Mouse (Mus musculus) hindbrain, embryonic 11.5 days (tissue): ENCODE measurements at regions not wholly inside any gene's neighbourhood (a gene's known extent, or its start where the extent isn't known, plus 50 kb on each side); places are given as distances from the start of the nearest gene placed in this dataset.

ENCODE experiments used
- ATAC-seq: fragments of 200-750 bp; cut with Nextera tagmentation; 2 replicates; pipeline ENCODE4 v1.8.0; 2017; ENCODE audit warnings: mild to moderate bottlenecking, moderate TSS enrichment, moderate library complexity; ENCODE audit not compliant: low FRiP score
- DNase-seq: peaks from one replicate; pipeline ENCODE4 v3.0.0-alpha.2; 2015; ENCODE audit warnings: low spot score
- H3K27ac ChIP-seq: fragments of 300-500 bp; sonication (generic); 2 replicates; pipeline ENCODE4 v1.5.1; 2014; ENCODE audit warnings: mild to moderate bottlenecking, low read depth, low read length
- H3K27me3 ChIP-seq: fragments of 300-500 bp; sonication (generic); 2 replicates; pipeline ENCODE4 v1.6.1; 2014; ENCODE audit warnings: mild to moderate bottlenecking, low read length, moderate library complexity, mixed read lengths; ENCODE audit not compliant: control insufficient read depth, insufficient read depth
- H3K36me3 ChIP-seq: fragments of 300-500 bp; sonication (generic); 2 replicates; pipeline ENCODE4 v1.6.1; 2014; ENCODE audit warnings: mild to moderate bottlenecking, low read length, moderate library complexity, mixed read lengths; ENCODE audit not compliant: control insufficient read depth, insufficient read depth
- H3K4me1 ChIP-seq: fragments of 300-500 bp; sonication (generic); replicated peaks from 2 replicates; pipeline ENCODE4 v1.6.1; 2014; ENCODE audit warnings: low read length, mixed read lengths; ENCODE audit not compliant: control insufficient read depth, insufficient read depth
- H3K4me2 ChIP-seq: fragments of 300-500 bp; sonication (generic); replicated peaks from 2 replicates; pipeline ENCODE4 v1.6.1; 2014; ENCODE audit warnings: mild to moderate bottlenecking, low read depth, low read length
- H3K4me3 ChIP-seq: fragments of 300-500 bp; sonication (generic); 2 replicates; pipeline ENCODE4 v1.5.1; 2014; ENCODE audit warnings: low read depth, low read length
- H3K9ac ChIP-seq: fragments of 300-500 bp; sonication (generic); 2 replicates; pipeline ENCODE4 v1.6.1; 2014; ENCODE audit warnings: low read depth, low read length
- H3K9me3 ChIP-seq: fragments of 300-500 bp; sonication (generic); 2 replicates; pipeline ENCODE4 v1.6.1; 2016; ENCODE audit warnings: low read length; ENCODE audit not compliant: control insufficient read depth
- WGBS: fragments of 180-500 bp; shearing (Covaris S2); extraction: QIAGEN DNeasy Blood & Tissue Kit; methylation state at CpG from one replicate; pipeline ENCODE4 v1.1.7; 2014; 5-methylcytosine and 5-hydroxymethylcytosine counted together

DNA sequence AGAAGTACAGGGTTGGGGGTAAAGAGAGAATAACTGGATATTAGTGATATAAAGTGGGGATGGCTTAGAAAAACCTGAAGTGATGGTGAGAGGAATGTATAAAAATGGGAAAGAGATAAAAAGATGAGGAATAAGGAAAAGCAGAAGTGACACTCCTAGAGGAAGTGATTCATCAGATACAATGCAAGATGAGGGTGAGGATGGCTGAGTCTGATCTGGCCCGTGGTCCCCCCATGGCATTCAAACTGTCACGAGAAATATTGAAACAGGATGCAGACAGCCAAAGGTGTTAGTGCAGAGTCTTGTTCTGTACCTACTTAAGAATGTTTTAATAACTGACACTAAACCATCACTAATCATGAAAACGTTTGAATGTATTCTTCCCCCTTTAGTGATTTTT is 56.2 kb upstream of the Kitl start:
- Histone ChIP-seq H3K4me1 (no peaks in the 10 kb centered on the region), H3K4me2 (no peak overlapping the region), H3K4me3 (no peak overlapping the region), H3K36me3 (no peaks in the 10 kb centered on the region), H3K9me3 (no peaks in the 10 kb centered on the region), H3K27ac (no peak overlapping the region), H3K9ac (no peak overlapping the region), H3K27me3 (no peaks in the 10 kb centered on the region)
- ATAC-seq = no peak
- 84% methylated on average over 3 of the region's 3 CpGs for WGBS
- DNase-seq = no peak

DNA sequence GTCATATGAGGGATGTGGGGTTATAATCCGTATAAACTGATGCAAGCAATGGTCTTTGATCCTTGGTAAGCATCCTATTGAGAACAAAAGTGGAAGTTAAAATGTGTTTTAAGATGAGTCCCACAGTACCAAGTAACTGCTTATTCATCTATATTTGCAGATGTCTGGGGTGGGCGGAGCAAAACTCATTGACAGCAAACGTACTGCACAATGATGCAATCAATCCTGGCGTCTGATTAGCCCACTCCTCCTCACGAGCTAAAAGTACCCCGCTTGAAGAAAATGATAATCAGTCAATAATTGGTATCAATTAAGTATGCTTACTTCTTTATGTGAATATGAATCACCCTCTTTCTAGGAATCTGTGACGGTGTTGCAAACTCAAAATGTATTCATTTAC is 62.9 kb upstream of the Kitl start:
- no peaks in the 10 kb centered on the region for H3K36me3 ChIP-seq
- no peaks in the 10 kb centered on the region for H3K4me1 ChIP-seq
- H3K4me2 ChIP-seq = no peak overlapping the region
- H3K9me3 ChIP-seq = no peaks in the 10 kb centered on the region
- H3K27me3 ChIP-seq = 0 out of 2 replicates have a peak, but pooled peaks cover 2% of the 10 kb centered on the region
- no peak overlapping the region for H3K27ac ChIP-seq
- DNase-seq (no peak), ATAC-seq (no peak)
- H3K9ac ChIP-seq = no peak overlapping the region
- WGBS = 80% methylated on average over 7 of the region's 7 CpGs
- no peak overlapping the region for H3K4me3 ChIP-seq

- H3K4me2 ChIP-seq = no peak overlapping the region
- ATAC-seq (no peak), DNase-seq (no peak)
- H3K4me3 ChIP-seq = no peak overlapping the region
- H3K36me3 ChIP-seq = no peaks in the 10 kb centered on the region
- no peaks in the 10 kb centered on the region for H3K4me1 ChIP-seq
- no peak overlapping the region for H3K27ac ChIP-seq
- H3K27me3 ChIP-seq = 0 out of 2 replicates have a peak, but pooled peaks cover 2% of the 10 kb centered on the region
- 86% methylated on average over 4 of the region's 4 CpGs for WGBS
- no peak overlapping the region for H3K9ac ChIP-seq
- H3K9me3 ChIP-seq = no peaks in the 10 kb centered on the region
These were observed 63.7 kb upstream of the Kitl start for GRCm38 (mm10) chr10:99951718-99952117.

DNA sequence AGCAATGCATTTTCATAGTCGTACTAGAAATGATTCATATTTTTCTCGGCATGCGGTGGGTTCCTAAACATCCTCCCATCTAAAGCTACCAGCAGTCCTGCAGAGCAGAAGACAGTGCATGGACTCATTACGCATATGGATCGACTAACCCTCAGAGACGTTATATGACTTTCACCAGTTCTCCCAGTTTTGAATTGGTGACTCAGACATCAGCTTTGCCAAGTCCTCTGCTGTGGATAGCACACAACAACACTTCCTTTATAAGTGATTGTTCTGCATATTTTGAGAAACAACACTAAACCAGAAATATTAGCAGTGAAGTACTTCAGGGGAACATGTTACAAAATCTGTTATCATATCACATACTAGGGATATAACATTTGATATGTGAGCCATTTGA is 64.1 kb upstream of the Kitl start:
- Histone ChIP-seq H3K4me2 (no peak overlapping the region), H3K4me3 (no peak overlapping the region), H3K4me1 (no peaks in the 10 kb centered on the region), H3K27me3 (0 out of 2 replicates have a peak, but pooled peaks cover 2% of the 10 kb centered on the region), H3K27ac (no peak overlapping the region), H3K9ac (no peak overlapping the region), H3K36me3 (no peaks in the 10 kb centered on the region), H3K9me3 (no peaks in the 10 kb centered on the region)
- no peak for DNase-seq
- WGBS = 83% methylated on average over 6 of the region's 6 CpGs
- ATAC-seq = no peak

- no peaks in the 10 kb centered on the region for H3K9me3 ChIP-seq
- no peak overlapping the region for H3K27ac ChIP-seq
- no peak overlapping the region for H3K4me2 ChIP-seq
- no peaks in the 10 kb centered on the region for H3K36me3 ChIP-seq
- H3K27me3 ChIP-seq = peaks cover 4% of the 10 kb centered on the region; the same call in 1 of the 2 replicates
- H3K4me3 ChIP-seq = no peak overlapping the region
- no peak overlapping the region for H3K9ac ChIP-seq
- no peak for DNase-seq
- 80% methylated on average over 3 of the region's 3 CpGs for WGBS
- H3K4me1 ChIP-seq = no peaks in the 10 kb centered on the region
- ATAC-seq = no peak
These were observed 66.7 kb upstream of the Kitl start for GRCm38 (mm10) chr10:99948740-99949139.

- Histone ChIP-seq H3K4me1 (no peaks in the 10 kb centered on the region), H3K4me3 (no peak overlapping the region), H3K9me3 (no peaks in the 10 kb centered on the region), H3K27me3 (peaks cover 4% of the 10 kb centered on the region; the same call in 1 of the 2 replicates), H3K9ac (no peak overlapping the region), H3K27ac (no peak overlapping the region), H3K36me3 (no peaks in the 10 kb centered on the region), H3K4me2 (no peak overlapping the region)
- ATAC-seq (no peak), DNase-seq (no peak)
- 92% methylated on average over 3 of the region's 3 CpGs for WGBS
These were observed 70.0 kb upstream of the Kitl start for GRCm38 (mm10) chr10:99945418-99945817.

GRCm38 (mm10) chr10:99941665-99942064 is 73.8 kb upstream of the Kitl start:
- Histone ChIP-seq H3K27ac (no peak overlapping the region), H3K36me3 (no peaks in the 10 kb centered on the region), H3K4me3 (no peak overlapping the region), H3K4me2 (no peak overlapping the region), H3K9me3 (no peaks in the 10 kb centered on the region), H3K27me3 (peaks cover 4% of the 10 kb centered on the region; the same call in 1 of the 2 replicates), H3K9ac (no peak overlapping the region), H3K4me1 (no peaks in the 10 kb centered on the region)
- DNase-seq = peak; percentile 33
- peak; percentile 72 for ATAC-seq
- 38% methylated on average over 11 of the region's 11 CpGs for WGBS

DNA sequence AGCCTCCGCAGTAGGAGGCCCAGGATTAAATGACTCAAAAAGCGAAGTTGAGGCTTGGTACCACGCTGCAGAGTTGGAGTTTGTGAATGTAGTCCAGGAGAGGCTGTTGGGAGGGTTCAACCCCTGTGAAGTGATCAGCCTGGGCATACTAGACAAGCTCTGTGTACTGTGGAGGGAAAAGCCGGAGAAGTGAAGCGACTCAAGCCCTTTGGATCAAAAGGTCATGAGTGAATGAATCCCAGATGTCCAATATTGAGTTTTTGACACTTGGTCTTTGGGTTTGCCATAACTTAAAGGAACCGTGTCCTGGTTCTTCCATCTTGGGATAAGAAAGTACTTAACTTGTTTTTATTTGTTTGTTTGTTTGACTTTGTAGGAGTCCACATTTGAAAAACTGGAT is 76.5 kb upstream of the Kitl start:
- Histone ChIP-seq H3K4me3 (no peak overlapping the region), H3K4me1 (no peaks in the 10 kb centered on the region), H3K9me3 (no peaks in the 10 kb centered on the region), H3K27me3 (peaks cover 2% of the 10 kb centered on the region; the same call in 1 of the 2 replicates), H3K4me2 (no peak overlapping the region), H3K36me3 (no peaks in the 10 kb centered on the region), H3K27ac (no peak overlapping the region), H3K9ac (no peak overlapping the region)
- WGBS = 63% methylated on average over 6 of the region's 6 CpGs
- no peak for DNase-seq
- ATAC-seq = no peak

- DNase-seq (no peak), ATAC-seq (no peak)
- H3K4me2 ChIP-seq = no peak overlapping the region
- H3K4me3 ChIP-seq = no peak overlapping the region
- H3K9ac ChIP-seq = no peak overlapping the region
- 0 out of 2 replicates have a peak, but pooled peaks cover 2% of the 10 kb centered on the region for H3K27me3 ChIP-seq
- H3K27ac ChIP-seq = no peak overlapping the region
- H3K9me3 ChIP-seq = no peaks in the 10 kb centered on the region
- WGBS = 83% methylated on average over 1 of the region's 1 CpGs
- H3K4me1 ChIP-seq = no peaks in the 10 kb centered on the region
- no peaks in the 10 kb centered on the region for H3K36me3 ChIP-seq
These were observed 77.4 kb upstream of the Kitl start for GRCm38 (mm10) chr10:99937921-99938618.
